Mouse (Mus musculus) E14TG2a.4 (cell line): ENCODE measurements at regions not wholly inside any gene's neighbourhood (a gene's known extent, or its start where the extent isn't known, plus 50 kb on each side); places are given as distances from the start of the nearest gene placed in this dataset.

ENCODE experiments used
- H3K27me3 ChIP-seq: 2 replicates; pipeline ENCODE4 v1.6.1; 2014; ENCODE audit warnings: low read length, control low read depth; ENCODE audit not compliant: insufficient read depth
- H3K36me3 ChIP-seq: 2 replicates; pipeline ENCODE4 v1.6.1; 2014; ENCODE audit warnings: low read length, control low read depth; ENCODE audit not compliant: insufficient read depth
- H3K4me1 ChIP-seq: replicated peaks from 2 replicates; pipeline ENCODE4 v1.6.1; 2014; ENCODE audit warnings: low read depth, low read length, control low read depth
- H3K4me3 ChIP-seq: replicated peaks from 2 replicates; pipeline ENCODE4 v1.5.1; 2014; ENCODE audit warnings: mild to moderate bottlenecking, low read length
- H3K9me3 ChIP-seq: 2 replicates; pipeline ENCODE4 v1.6.1; 2014; ENCODE audit warnings: low read length, control low read depth
- CTCF ChIP-seq: conservative IDR thresholded peaks from 2 replicates; pipeline ENCODE4 v1.5.1; 2014; ENCODE audit warnings: low read length
- NANOG ChIP-seq: IDR thresholded peaks from 2 replicates; pipeline ENCODE4 v1.6.1; 2014; ENCODE audit warnings: borderline replicate concordance, low read length, mixed read lengths
- POU5F1 ChIP-seq: IDR thresholded peaks from 2 replicates; pipeline ENCODE4 v1.6.1; 2014; ENCODE audit warnings: low read length, borderline replicate concordance

DNA sequence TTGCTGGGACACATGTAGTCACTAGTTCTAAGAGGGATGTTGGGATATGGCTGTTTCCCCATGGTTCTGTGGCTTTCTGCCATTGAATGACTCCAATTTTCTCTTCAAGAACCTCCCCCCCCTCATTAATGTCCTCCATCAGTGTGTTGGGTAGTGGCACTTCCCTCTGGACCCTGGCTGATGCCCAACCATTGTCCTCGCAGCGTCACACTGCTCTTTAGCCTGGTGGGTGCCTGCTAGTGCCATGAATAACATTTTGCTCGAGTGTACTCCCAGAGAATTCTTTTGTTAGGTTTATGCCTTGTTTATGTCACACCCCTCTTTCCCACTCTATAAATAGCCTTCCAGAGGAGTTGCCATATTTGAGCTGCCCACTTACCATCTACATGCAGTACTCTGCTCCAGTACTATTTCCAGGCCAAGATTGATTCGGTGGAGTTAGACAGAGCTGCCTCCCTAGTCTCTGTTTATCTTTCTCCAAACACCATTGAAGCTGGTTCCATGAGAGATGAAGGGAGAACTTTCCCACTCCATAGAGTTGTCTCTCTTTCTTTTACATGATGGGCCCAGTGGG lies 135.7 kb downstream of the Ttc32 start:
- H3K27me3 ChIP-seq: peaks cover 4% of the 10 kb centered on the region; the same call in 1 of the 2 replicates
- H3K9me3 ChIP-seq: no peaks in the 10 kb centered on the region
- TF ChIP-seq CTCF (no peak), NANOG (no peak), POU5F1 (no peak)
- no peak overlapping the region for H3K4me3 ChIP-seq
- H3K4me1 ChIP-seq: no peaks in the 10 kb centered on the region
- no peaks in the 10 kb centered on the region for H3K36me3 ChIP-seq

DNA sequence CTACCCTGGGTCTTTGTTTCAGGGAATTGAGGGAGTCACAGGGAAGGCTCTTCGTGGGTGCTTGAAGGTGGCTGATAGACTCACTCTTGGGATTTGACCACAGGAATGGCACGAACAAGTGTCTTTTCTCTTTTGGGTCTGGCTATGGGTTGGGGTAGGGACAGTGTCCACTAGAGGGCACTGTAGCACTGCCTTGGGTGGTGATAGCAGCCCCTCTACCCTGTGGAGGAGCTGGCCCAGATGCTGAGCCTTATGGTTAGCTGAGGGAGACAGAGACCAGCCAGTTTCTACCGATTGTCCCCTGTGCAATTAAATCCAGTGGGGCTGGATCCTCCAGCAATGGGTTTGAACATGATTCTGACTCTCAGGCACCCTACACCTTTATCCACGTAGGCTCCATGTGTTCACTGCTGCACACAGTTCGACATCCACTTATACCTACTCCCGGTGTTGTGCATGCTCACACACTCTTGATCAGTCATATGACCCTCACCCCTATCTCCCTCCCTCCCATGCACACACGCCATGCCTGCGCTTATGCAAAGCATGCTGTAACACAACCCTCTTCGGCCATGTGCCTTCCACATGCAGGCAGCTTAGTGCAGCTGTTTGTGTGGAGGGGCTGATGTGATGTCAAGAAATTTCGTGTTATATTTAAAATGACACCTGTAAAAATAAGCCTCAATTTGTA lies 136.6 kb downstream of the Ttc32 start:
- Histone ChIP-seq H3K4me1 (no peaks in the 10 kb centered on the region), H3K9me3 (no peaks in the 10 kb centered on the region), H3K27me3 (peaks cover 4% of the 10 kb centered on the region; the same call in 1 of the 2 replicates), H3K4me3 (no peak overlapping the region), H3K36me3 (no peaks in the 10 kb centered on the region)
- TF ChIP-seq CTCF (peak; percentile 94), POU5F1 (no peak)

DNA sequence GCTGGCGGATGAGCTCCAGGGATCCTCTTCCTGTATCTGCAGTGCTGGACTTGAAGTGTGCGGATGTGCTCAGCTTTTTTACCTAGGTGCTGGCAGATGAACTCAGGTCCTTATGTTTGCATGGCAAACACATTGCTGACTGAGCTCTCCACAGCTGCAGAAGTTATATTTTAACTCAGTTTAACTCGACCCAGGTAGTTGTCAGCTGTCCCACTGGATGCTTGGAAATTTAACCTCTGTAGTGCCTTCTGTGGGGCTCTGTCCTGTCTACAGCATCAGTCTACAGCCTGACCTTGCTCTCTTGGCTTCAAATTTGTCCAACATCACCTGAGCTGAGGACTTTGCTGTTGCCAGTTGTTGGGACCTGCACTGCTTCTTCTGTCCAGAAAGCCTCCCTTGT lies 139.2 kb downstream of the Ttc32 start:
- H3K36me3 ChIP-seq: no peaks in the 10 kb centered on the region
- TF ChIP-seq CTCF: no peak
- H3K4me3 ChIP-seq: no peak overlapping the region
- H3K9me3 ChIP-seq: no peaks in the 10 kb centered on the region
- peaks cover 4% of the 10 kb centered on the region; the same call in 1 of the 2 replicates for H3K27me3 ChIP-seq
- no peaks in the 10 kb centered on the region for H3K4me1 ChIP-seq

DNA sequence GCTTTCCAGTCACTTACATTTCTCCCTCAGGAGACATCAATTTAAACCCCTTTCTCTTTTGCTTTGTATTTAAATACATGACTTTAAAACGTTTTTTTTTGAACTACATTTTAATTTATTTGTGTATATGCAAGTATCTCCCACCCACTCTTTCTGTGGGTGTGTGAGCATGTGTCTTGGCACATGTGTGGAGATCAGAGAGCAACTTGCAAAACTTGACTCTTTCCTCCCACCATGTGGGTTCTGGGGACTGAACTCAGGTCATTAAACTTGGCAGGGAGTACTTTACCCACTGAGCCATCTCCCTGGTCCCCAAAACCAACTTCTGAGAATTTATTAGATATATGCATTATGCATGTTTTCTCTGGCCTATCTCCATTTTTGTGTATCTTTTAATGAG lies 143.9 kb downstream of the Ttc32 start:
- Histone ChIP-seq H3K36me3 (no peaks in the 10 kb centered on the region), H3K27me3 (no peaks in the 10 kb centered on the region), H3K4me3 (no peak overlapping the region), H3K9me3 (no peaks in the 10 kb centered on the region), H3K4me1 (no peaks in the 10 kb centered on the region)
- no peak for TF ChIP-seq NANOG
- no peak for TF ChIP-seq CTCF
- TF ChIP-seq POU5F1: no peak

DNA sequence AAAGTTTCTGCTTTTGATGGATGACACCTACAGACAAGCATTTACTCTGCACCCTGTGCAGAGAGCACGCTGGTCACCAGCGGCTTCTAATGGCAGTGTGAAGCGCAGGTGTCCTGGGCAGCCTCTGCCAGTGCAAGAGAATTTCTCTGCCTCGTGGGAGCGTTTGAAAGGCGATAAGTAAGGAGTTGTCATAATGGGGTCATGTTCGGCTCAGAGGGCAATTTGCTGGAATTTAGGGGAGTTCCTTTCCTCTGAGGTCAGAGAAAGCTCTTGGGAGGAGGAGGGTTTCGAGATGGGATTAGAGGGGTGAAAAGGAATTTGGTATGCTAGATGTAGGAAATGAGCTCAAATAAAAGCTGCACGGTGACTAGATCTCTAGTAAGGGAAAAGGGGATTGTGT lies 144.5 kb downstream of the Ttc32 start:
- H3K4me1 ChIP-seq: no peaks in the 10 kb centered on the region
- no peaks in the 10 kb centered on the region for H3K36me3 ChIP-seq
- H3K4me3 ChIP-seq: no peak overlapping the region
- no peaks in the 10 kb centered on the region for H3K9me3 ChIP-seq
- H3K27me3 ChIP-seq: no peaks in the 10 kb centered on the region
- TF ChIP-seq POU5F1: no peak
- TF ChIP-seq NANOG: no peak
- no peak for TF ChIP-seq CTCF

DNA sequence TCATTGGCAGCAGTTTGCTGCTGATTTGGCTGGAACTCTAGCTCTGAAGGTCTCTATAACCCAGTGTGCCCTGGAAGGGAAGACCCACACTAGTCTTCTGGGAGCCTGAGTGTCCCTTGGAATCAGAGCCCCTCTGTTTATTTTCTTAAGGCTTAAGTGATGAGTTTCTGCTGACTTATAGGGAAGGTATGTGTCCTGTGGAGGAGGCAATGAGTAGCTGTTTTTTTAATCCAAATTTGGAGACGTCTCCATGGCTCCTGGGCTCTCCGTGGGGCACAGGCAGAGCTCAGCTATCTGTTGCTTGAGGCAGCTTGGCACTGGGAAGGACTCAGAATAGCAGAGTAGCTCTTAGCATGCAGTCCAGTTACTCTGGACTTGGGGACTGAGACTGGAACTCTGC lies 146.4 kb downstream of the Ttc32 start:
- no peak overlapping the region for H3K4me3 ChIP-seq
- H3K9me3 ChIP-seq: no peaks in the 10 kb centered on the region
- H3K27me3 ChIP-seq: no peaks in the 10 kb centered on the region
- no peaks in the 10 kb centered on the region for H3K36me3 ChIP-seq
- H3K4me1 ChIP-seq: no peaks in the 10 kb centered on the region
- TF ChIP-seq NANOG (no peak), CTCF (no peak), POU5F1 (no peak)

DNA sequence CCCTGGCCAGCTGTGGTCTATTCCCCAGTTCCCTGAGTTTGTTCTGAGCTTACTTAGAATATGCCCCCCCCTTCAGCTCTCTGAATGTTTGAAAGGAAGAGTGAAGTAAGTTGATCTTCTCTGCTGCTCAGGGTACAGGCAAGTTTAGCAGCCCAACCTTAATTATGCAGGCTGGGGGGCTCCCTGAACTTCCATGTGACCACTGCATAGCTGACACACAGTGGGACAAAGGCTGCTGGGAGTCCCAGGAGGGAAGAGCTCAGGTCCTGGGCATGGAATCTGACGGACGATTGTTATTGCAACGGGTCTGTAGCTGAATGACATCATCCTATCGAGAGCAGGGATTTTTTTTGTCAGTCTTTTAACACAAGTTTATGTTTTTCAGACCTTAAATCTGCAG lies 148.8 kb downstream of the Ttc32 start:
- no peaks in the 10 kb centered on the region for H3K36me3 ChIP-seq
- H3K9me3 ChIP-seq: no peaks in the 10 kb centered on the region
- no peaks in the 10 kb centered on the region for H3K4me1 ChIP-seq
- no peaks in the 10 kb centered on the region for H3K27me3 ChIP-seq
- no peak overlapping the region for H3K4me3 ChIP-seq
- no peak for TF ChIP-seq NANOG
- no peak for TF ChIP-seq CTCF
- TF ChIP-seq POU5F1: no peak

DNA sequence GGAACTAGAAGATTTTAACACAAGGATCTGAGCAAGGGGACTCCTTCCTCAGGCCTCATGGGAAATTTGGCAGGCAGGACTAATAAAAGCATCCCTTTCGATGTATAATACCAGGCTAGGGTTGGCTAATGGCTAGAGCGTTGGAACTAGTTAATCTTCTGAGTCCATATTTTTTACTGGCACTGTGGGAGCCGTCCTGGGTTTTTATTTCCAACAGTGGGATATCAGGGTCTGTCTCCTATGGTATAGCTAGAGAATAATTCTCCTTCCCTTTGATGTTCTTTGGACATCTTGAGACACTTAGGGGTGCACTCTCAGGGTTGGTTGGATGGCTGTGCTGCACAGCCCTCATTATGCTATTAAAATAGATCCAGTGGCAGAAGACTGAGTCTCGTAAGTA lies 150.9 kb downstream of the Ttc32 start:
- TF ChIP-seq POU5F1 (no peak), CTCF (no peak), NANOG (no peak)
- Histone ChIP-seq H3K4me1 (no peaks in the 10 kb centered on the region), H3K9me3 (no peaks in the 10 kb centered on the region), H3K36me3 (no peaks in the 10 kb centered on the region), H3K4me3 (no peak overlapping the region), H3K27me3 (no peaks in the 10 kb centered on the region)

DNA sequence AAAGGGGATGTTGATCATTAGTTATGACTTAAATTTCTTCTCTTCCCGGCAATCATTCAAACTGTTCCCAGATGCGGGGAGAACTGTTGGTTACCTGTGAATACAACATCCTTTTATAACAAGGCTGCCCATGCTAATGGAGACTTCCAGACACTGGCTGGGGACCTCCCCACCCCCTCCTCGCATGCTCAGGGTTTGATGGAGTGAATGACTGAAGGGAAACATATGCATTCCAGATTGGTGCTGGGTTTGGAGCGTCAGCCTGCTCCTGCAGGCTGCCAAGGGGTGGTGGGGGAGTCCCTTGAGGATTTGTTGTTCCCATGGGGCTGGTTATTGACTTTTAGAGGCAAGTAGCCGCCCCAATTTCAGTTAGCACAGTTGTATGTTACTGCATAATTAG lies 161.9 kb downstream of the Ttc32 start:
- Histone ChIP-seq H3K27me3 (no peaks in the 10 kb centered on the region), H3K36me3 (no peaks in the 10 kb centered on the region), H3K4me1 (no peaks in the 10 kb centered on the region), H3K4me3 (no peak overlapping the region), H3K9me3 (peaks cover 11% of the 10 kb centered on the region; the same call in 1 of the 2 replicates)
- TF ChIP-seq CTCF (no peak), POU5F1 (no peak), NANOG (no peak)
